Mouse (Mus musculus): ENCODE data around the gene Hoxb6. TPM values are rescaled to one million over a fixed set of nuclear protein-coding genes. Genes with fewer than 3 reads are reported as not detected.

The Hoxb6 gene
- polyA plus RNA-seq, 1 experiment: 0.50 TPM

DNA sequence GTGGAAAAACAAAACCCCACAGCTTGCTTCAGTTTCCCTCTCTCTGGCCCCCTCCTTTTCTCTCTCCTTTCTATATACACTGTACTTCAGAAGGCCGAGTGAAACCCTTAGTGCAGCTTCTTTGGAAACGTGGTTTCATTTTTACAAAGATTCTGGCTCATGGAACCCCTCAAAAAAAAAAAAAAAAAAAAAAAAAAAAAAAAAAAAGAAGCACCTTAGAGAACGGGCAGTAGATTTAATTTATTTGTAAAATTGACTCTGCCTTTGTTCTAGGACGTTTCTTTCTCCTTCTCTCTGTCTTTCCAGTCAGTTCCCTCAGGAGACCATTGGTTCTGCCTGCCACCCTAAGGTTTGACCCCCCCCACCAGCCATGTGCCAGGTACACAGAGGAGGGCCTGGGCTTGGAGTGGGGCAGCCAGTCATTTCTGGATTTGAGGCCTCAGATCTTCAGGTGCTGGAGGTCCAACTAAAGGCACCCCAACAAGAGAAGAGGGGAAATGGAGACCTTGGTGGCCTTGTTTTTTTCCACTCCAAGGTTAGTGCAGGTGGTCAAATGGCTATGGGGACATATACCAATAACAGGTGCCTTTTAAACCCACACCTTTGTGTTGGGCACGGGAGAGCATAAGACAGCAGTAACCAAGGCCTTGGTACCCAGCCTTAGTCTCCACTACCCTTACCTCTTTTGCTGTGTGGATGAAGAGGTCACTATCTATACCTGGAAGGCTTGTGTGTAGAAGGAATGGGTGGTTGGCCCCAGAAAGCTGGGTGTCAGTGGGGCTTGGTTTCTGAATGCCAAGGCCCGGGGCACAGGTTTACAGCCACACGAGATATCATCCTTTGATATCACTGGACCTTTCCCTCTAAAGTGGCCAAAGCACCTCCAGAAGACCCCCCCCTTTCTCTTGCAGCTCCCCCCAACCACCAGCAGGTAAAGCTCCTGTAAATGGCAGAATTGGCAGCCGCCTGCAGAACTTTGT, 11.6 kb upstream of the Hoxb6 start:
- no peak for DNase-seq
- TF ChIP-seq CTCF (IDR thresholded peaks at IDR 0.05; ENCODE audit: borderline replicate concordance, control insufficient read depth, extremely low read depth, insufficient read depth, low read length, poor library complexity) (no peak), POLR2A (IDR thresholded peaks at IDR 0.05; ENCODE audit: control insufficient read depth, extremely low read depth, insufficient read depth, low read length, poor library complexity) (no peak)
- Histone ChIP-seq H3K36me3 (ENCODE audit: control insufficient read depth, insufficient read depth, low read length) (no peaks in the 10 kb centered on the region), H3K4me1 (replicated peaks; ENCODE audit: control insufficient read depth, insufficient read depth, low read length) (no peaks in the 10 kb centered on the region; the same call in 1 of the 2 replicates), H3K27me3 (ENCODE audit: control insufficient read depth, insufficient read depth, low read length) (peaks cover 60% of the 10 kb centered on the region), H3K4me3 (ENCODE audit: control insufficient read depth, insufficient read depth, low read length) (no peak overlapping the region), H3K27ac (ENCODE audit: control insufficient read depth, insufficient read depth, low read length) (no peak overlapping the region)
- 45% methylated on average over 8 of the region's 8 CpGs for WGBS

DNA sequence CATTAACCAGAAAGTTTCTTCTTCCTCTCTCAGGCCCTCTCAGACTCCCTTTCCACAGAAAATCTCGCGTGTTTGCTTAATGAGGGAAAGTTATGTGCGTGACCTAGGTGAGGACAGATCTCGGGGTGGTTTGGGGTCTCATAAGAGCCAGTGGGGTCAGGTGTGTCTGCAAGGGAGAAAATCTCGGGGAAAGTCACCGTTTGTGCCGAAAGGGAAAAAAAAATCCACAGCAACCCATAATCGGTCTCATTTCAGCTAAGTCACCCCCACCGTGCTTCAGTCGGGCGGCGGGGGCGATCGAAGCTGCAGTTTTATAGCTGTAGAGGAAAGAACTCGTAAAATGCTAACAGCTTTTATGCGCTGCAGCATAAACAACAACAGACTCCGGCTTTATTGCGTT, 10.9 kb upstream of the Hoxb6 start:
- 20% methylated on average over 18 of the region's 18 CpGs for WGBS
- TF ChIP-seq POLR2A (IDR thresholded peaks at IDR 0.05; ENCODE audit: control insufficient read depth, extremely low read depth, insufficient read depth, low read length, poor library complexity): no peak
- TF ChIP-seq CTCF (IDR thresholded peaks at IDR 0.05; ENCODE audit: borderline replicate concordance, control insufficient read depth, extremely low read depth, insufficient read depth, low read length, poor library complexity): no peak
- no peaks in the 10 kb centered on the region for H3K36me3 ChIP-seq (ENCODE audit: control insufficient read depth, insufficient read depth, low read length)
- no peaks in the 10 kb centered on the region; the same call in 1 of the 2 replicates for H3K4me1 ChIP-seq (replicated peaks; ENCODE audit: control insufficient read depth, insufficient read depth, low read length)
- H3K27me3 ChIP-seq (ENCODE audit: control insufficient read depth, insufficient read depth, low read length): peaks cover 68% of the 10 kb centered on the region
- DNase-seq: no peak
- H3K27ac ChIP-seq (ENCODE audit: control insufficient read depth, insufficient read depth, low read length): no peak overlapping the region
- no peak overlapping the region for H3K4me3 ChIP-seq (ENCODE audit: control insufficient read depth, insufficient read depth, low read length)

DNA sequence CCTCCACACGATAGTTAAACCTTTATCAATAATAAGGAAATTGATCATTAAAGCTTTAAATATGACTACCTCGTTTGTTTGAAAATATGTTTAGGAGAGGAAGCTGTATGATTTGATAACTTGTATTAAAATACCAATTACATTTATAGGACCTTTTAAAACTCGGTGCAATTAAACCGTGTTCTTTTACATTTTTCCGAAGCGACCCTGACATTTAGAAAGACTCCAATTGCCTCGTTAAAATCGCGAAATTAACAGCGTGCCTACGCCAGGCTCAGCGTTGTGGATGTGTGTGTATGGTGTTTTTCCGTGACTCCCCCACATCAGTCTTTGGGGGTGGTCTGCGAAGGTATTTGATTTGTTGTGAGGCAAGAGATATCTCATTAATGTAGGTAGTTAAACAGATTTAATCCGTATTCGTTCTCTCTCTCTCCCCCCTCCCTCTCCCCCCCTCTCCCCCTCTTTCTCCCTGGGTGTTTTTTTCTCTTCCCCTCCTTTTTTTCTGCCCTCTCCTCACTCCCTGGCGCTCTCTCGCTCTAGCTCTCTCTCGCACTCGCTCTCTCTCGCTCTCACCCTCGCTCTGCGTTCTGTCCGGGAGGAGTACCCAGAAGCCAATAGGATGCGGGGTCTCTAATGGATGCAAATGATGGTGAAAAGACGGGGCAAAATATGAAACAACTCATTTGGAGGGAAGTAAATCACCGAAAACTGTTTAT, 10.3 kb upstream of the Hoxb6 start, which contains the start of gene Hoxb8:
TSS of gene Hoxb8 (plus strand) at position 51 of the 716 bp plus-strand sequence.
- DNase-seq: no peak
- H3K4me3 ChIP-seq (ENCODE audit: control insufficient read depth, insufficient read depth, low read length): no peak within 1 kb of the TSS

DNA sequence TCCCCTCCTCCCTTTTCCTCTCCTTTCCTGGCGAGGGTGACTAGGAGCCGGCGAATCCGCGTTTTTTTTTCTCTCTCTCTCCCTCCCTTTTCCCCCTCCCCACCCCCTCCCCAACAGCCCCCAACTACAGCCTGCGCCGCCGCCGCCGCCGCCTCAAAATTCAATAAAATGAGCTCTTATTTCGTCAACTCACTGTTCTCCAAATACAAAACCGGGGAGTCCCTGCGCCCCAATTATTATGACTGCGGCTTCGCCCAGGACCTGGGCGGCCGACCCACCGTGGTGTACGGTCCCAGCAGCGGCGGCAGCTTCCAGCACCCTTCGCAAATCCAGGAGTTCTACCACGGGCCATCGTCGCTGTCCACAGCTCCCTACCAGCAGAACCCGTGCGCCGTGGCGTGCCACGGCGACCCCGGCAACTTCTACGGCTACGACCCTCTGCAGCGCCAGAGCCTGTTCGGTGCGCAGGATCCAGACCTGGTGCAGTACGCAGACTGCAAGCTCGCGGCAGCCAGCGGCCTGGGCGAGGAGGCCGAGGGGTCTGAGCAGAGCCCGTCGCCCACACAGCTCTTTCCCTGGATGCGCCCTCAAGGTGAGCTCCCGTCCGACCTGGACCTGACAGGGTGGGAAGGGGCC, 9.4 kb upstream of the Hoxb6 start:
- Histone ChIP-seq H3K4me1 (replicated peaks; ENCODE audit: control insufficient read depth, insufficient read depth, low read length) (peaks cover 5% of the 10 kb centered on the region), H3K27ac (ENCODE audit: control insufficient read depth, insufficient read depth, low read length) (no peak overlapping the region), H3K27me3 (ENCODE audit: control insufficient read depth, insufficient read depth, low read length) (peaks cover 75% of the 10 kb centered on the region), H3K4me3 (ENCODE audit: control insufficient read depth, insufficient read depth, low read length) (no peak overlapping the region), H3K36me3 (ENCODE audit: control insufficient read depth, insufficient read depth, low read length) (no peaks in the 10 kb centered on the region)
- TF ChIP-seq CTCF (IDR thresholded peaks at IDR 0.05; ENCODE audit: borderline replicate concordance, control insufficient read depth, extremely low read depth, insufficient read depth, low read length, poor library complexity) (no peak), POLR2A (IDR thresholded peaks at IDR 0.05; ENCODE audit: control insufficient read depth, extremely low read depth, insufficient read depth, low read length, poor library complexity) (no peak)
- WGBS: 4% methylated on average over 49 of the region's 49 CpGs
- DNase-seq: no peak

More for the DNA sequence above, 10.3 kb upstream of the Hoxb6 start, which contains the start of gene Hoxb8:
- peaks cover 5% of the 10 kb centered on the region for H3K4me1 ChIP-seq (replicated peaks; ENCODE audit: control insufficient read depth, insufficient read depth, low read length)
- no peaks in the 10 kb centered on the region for H3K36me3 ChIP-seq (ENCODE audit: control insufficient read depth, insufficient read depth, low read length)
- H3K27ac ChIP-seq (ENCODE audit: control insufficient read depth, insufficient read depth, low read length): no peak within 1 kb of the TSS
- no peak for TF ChIP-seq POLR2A (IDR thresholded peaks at IDR 0.05; ENCODE audit: control insufficient read depth, extremely low read depth, insufficient read depth, low read length, poor library complexity)
- no peak for TF ChIP-seq CTCF (IDR thresholded peaks at IDR 0.05; ENCODE audit: borderline replicate concordance, control insufficient read depth, extremely low read depth, insufficient read depth, low read length, poor library complexity)
- H3K27me3 ChIP-seq (ENCODE audit: control insufficient read depth, insufficient read depth, low read length): peaks cover 70% of the 10 kb centered on the region
- 8% methylated on average over 27 of the region's 27 CpGs for WGBS

DNA sequence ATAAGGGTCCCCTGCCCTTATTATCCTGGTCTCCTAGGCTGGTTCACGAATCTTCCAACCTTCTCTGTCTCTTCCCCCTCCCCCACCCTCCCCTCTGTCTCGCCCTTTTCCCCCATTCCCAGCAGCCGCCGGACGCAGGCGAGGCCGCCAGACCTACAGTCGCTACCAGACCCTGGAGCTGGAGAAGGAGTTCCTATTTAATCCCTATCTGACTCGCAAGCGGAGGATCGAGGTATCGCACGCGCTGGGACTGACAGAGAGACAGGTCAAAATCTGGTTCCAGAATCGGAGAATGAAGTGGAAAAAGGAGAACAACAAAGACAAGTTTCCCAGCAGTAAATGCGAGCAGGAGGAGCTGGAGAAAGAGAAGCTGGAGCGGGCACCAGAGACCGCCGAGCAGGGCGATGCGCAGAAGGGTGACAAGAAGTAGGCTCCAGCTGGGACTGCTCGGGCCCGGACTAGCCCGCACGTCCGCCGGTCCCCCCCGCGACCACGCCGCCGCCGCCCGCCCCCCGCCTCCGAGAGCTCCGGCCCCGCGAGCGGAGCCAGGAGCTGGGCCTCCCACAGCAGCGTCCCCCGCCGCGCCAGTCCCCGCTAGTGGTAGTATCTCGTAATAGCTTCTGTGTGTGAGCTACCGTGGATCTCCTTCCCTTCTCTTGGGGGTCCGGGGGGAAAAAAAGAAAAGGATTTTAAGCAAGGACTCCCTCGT, 8.1 kb upstream of the Hoxb6 start:
- Histone ChIP-seq H3K27ac (ENCODE audit: control insufficient read depth, insufficient read depth, low read length) (no peak overlapping the region), H3K36me3 (ENCODE audit: control insufficient read depth, insufficient read depth, low read length) (no peaks in the 10 kb centered on the region), H3K4me1 (replicated peaks; ENCODE audit: control insufficient read depth, insufficient read depth, low read length) (peaks cover 5% of the 10 kb centered on the region), H3K27me3 (ENCODE audit: control insufficient read depth, insufficient read depth, low read length) (peaks cover 74% of the 10 kb centered on the region), H3K4me3 (ENCODE audit: control insufficient read depth, insufficient read depth, low read length) (no peak overlapping the region)
- WGBS: 2% methylated on average over 48 of the region's 49 CpGs
- TF ChIP-seq POLR2A (IDR thresholded peaks at IDR 0.05; ENCODE audit: control insufficient read depth, extremely low read depth, insufficient read depth, low read length, poor library complexity) (no peak), CTCF (IDR thresholded peaks at IDR 0.05; ENCODE audit: borderline replicate concordance, control insufficient read depth, extremely low read depth, insufficient read depth, low read length, poor library complexity) (peak; percentile 31; the same call in 1 of the 2 replicates)
- no peak for DNase-seq
